Mouse (Mus musculus): Measurements from ENCODE around the gene Il1f5. TPM values are rescaled to one million over a fixed set of nuclear protein-coding genes. Genes with fewer than 3 reads are reported as not detected.

The Il1f5 gene
- not detected for total RNA-seq (2022)

GRCm38 (mm10) chr2:24276654-24277053, at the start of gene Il1f5:
Gene Il1f5, plus strand, starts transcription at chr2:24276954.
- DNase-seq (ENCODE audit: low spot score): no peak

GRCm38 (mm10) chr2:24227191-24227590, 49.6 kb upstream of the Il1f5 start:
- DNase-seq (ENCODE audit: low spot score): peak; percentile 4

GRCm38 (mm10) chr2:24267503-24267902, 9.3 kb upstream of the Il1f5 start:
- no peak for DNase-seq (ENCODE audit: low spot score)

GRCm38 (mm10) chr2:24273619-24274018, 3.1 kb upstream of the Il1f5 start:
- DNase-seq (ENCODE audit: low spot score): no peak

- DNase-seq (ENCODE audit: low spot score): no peak
Observed at GRCm38 (mm10) chr2:24275146-24275545, 1.6 kb upstream of the Il1f5 start.

GRCm38 (mm10) chr2:24290896-24291295, 14.1 kb downstream of the Il1f5 start, which contains the start of gene Il1f10:
Gene Il1f10, plus strand, starts transcription at chr2:24291196.
- no peak for DNase-seq (ENCODE audit: low spot score)

GRCm38 (mm10) chr2:24294616-24295015, 17.9 kb downstream of the Il1f5 start:
- DNase-seq (ENCODE audit: low spot score): no peak

GRCm38 (mm10) chr2:24296837-24297236, 20.1 kb downstream of the Il1f5 start:
- peak; percentile 33 for DNase-seq (ENCODE audit: low spot score)

GRCm38 (mm10) chr2:24311302-24312001, 34.7 kb downstream of the Il1f5 start:
- no peak for DNase-seq (ENCODE audit: low spot score)

- DNase-seq (ENCODE audit: low spot score): no peak
Observed at GRCm38 (mm10) chr2:24316919-24317318, 40.2 kb downstream of the Il1f5 start.

- no peak for DNase-seq (ENCODE audit: low spot score)
Observed at GRCm38 (mm10) chr2:24317919-24318598, 41.3 kb downstream of the Il1f5 start.

Other genes with a start within 250 kb of the Il1f5 start
- 10 to 100 TPM; 15.9 to 22.8 (median 19.4) TPM for gene Hnmt, start 227.6 kb upstream of the Il1f5 start, total RNA-seq (2022)
- gene Tbpl2, start 180.4 kb upstream of the Il1f5 start, total RNA-seq (2022): not detected
- gene Il1f8, start 123.8 kb upstream of the Il1f5 start, total RNA-seq (2022): not detected
- gene Il1f9, start 90.5 kb upstream of the Il1f5 start, total RNA-seq (2022): under 1 TPM in 1 of 4 experiments, not detected in 3; 0.17 TPM
- not detected for gene Il1f6, start 61.5 kb upstream of the Il1f5 start, total RNA-seq (2022)
- gene Il1f10, start 14.2 kb downstream of the Il1f5 start, total RNA-seq (2022): not detected
- under 1 TPM in 1 of 4 experiments, not detected in 3; 0.23 TPM for gene Il1rn, start 59.9 kb downstream of the Il1f5 start, total RNA-seq (2022)
- gene Psd4, start 90.6 kb downstream of the Il1f5 start, total RNA-seq (2022): under 1 TPM; 0.57 to 0.78 (median 0.63) TPM
- not detected for gene Pax8, start 198.6 kb downstream of the Il1f5 start, total RNA-seq (2022)